In genomic region chr7:102441657-102442391, GRCm38 (mm10) we compare ENCODE assay signal across 8 mouse cellular contexts. TPM values are rescaled to one million over a fixed set of nuclear protein-coding genes. Genes with fewer than 3 reads are reported as not detected.
DNase-seq lines count a peak whose midpoint lies in the region; ATAC-seq and TF ChIP-seq lines count a peak whose summit lies in the region.

Gene Rrm1, plus strand, starts transcription at chr7:102441695.

- peak; percentile 97 for DNase-seq in heart, postnatal 10 days
- DNase-seq in large intestine, adult 2 months (ENCODE audit: low read depth, low spot score), result peak; percentile 92
- DNase-seq in liver, postnatal 0 days, result peak; percentile 94
- DNase-seq in testis, postnatal 10 days (ENCODE audit: low spot score), result peak; percentile 94

- no peaks in the 10 kb centered on the region for H3K9me3 ChIP-seq in ES-Bruce4 (replicated peaks; ENCODE audit: control insufficient read depth, insufficient read depth, low read length, poor library complexity, severe bottlenecking)
- no peaks in the 10 kb centered on the region for H3K9me3 ChIP-seq in forebrain, embryonic 13.5 days (replicated peaks)
- H3K9me3 ChIP-seq in liver, postnatal 0 days (ENCODE audit: low read length), result no peaks in the 10 kb centered on the region
- H3K9me3 ChIP-seq in neural tube, embryonic 14.5 days (ENCODE audit: control insufficient read depth, low read length), result no peaks in the 10 kb centered on the region

- TF ChIP-seq POLR2A in ES-Bruce4 (IDR thresholded peaks at IDR 0.05; ENCODE audit: insufficient read depth, low read length), result peak; percentile 41

- H3K4me1 ChIP-seq in ES-Bruce4 (ENCODE audit: control insufficient read depth, insufficient read depth, low read length), result no peaks in the 10 kb centered on the region
- peaks cover 24% of the 10 kb centered on the region for H3K4me1 ChIP-seq in forebrain, embryonic 13.5 days
- peaks cover 15% of the 10 kb centered on the region; the same call in 1 of the 2 replicates for H3K4me1 ChIP-seq in liver, postnatal 0 days (ENCODE audit: insufficient read depth)
- H3K4me1 ChIP-seq in neural tube, embryonic 14.5 days (ENCODE audit: control insufficient read depth, insufficient read depth, low read length), result 0 out of 2 replicates have a peak, but pooled peaks cover 5% of the 10 kb centered on the region

- H3K4me3 ChIP-seq in ES-Bruce4 (ENCODE audit: low read depth, low read length), result peak within 1 kb of the TSS; percentile 90
- peak within 1 kb of the TSS; percentile 75 for H3K4me3 ChIP-seq in forebrain, embryonic 13.5 days
- peak within 1 kb of the TSS; percentile 86 for H3K4me3 ChIP-seq in liver, postnatal 0 days (ENCODE audit: low read depth, low read length)
- peak within 1 kb of the TSS; percentile 55 for H3K4me3 ChIP-seq in neural tube, embryonic 14.5 days (ENCODE audit: low read depth, low read length)

- WGBS in forebrain, embryonic 13.5 days, result under 1% methylated on average over 36 of the region's 56 CpGs
- 1% methylated on average over 56 of the region's 56 CpGs for WGBS in large intestine, adult 2 months
- WGBS in liver, postnatal 0 days (ENCODE audit: insufficient replicate concordance), result under 1% methylated on average over 55 of the region's 56 CpGs
- under 1% methylated on average over 51 of the region's 56 CpGs for WGBS in neural tube, embryonic 14.5 days

- TF ChIP-seq EP300 in ES-Bruce4 (IDR thresholded peaks at IDR 0.05; ENCODE audit: insufficient read depth, low read depth, low read length), result peak; percentile 75
- TF ChIP-seq EP300 in liver, postnatal 0 days (IDR thresholded peaks at IDR 0.05; ENCODE audit: low read depth), result peak; percentile 66; the same call in 1 of the 2 replicates

- H3K27ac ChIP-seq in ES-Bruce4 (ENCODE audit: insufficient read depth, low read length), result peak within 1 kb of the TSS; percentile 46
- H3K27ac ChIP-seq in forebrain, embryonic 13.5 days, result peak within 1 kb of the TSS; percentile 74
- H3K27ac ChIP-seq in liver, postnatal 0 days (ENCODE audit: low read depth), result peak within 1 kb of the TSS; percentile 89
- peak within 1 kb of the TSS; percentile 25; the same call in 1 of the 2 replicates for H3K27ac ChIP-seq in neural tube, embryonic 14.5 days (ENCODE audit: low read depth, low read length)

- intact Hi-C loops in heart, postnatal 10 days (cut with DNase I), result no loop called here

- ATAC-seq in cerebellum, adult (ENCODE audit: insufficient number of reproducible peaks, low FRiP score, low TSS enrichment), result peak; percentile 99
- ATAC-seq in forebrain, embryonic 13.5 days, result peak; percentile 100
- peak; percentile 97 for ATAC-seq in liver, postnatal 0 days
- peak; percentile 100 for ATAC-seq in neural tube, embryonic 14.5 days (ENCODE audit: low read depth)

- peak within 1 kb of the TSS; percentile 87 for H3K9ac ChIP-seq in ES-Bruce4 (ENCODE audit: low read depth, poor library complexity, severe bottlenecking)
- peak within 1 kb of the TSS; percentile 85 for H3K9ac ChIP-seq in forebrain, embryonic 13.5 days
- peak within 1 kb of the TSS; percentile 85 for H3K9ac ChIP-seq in liver, postnatal 0 days (replicated peaks)
- H3K9ac ChIP-seq in neural tube, embryonic 14.5 days (replicated peaks; ENCODE audit: low read depth, low read length), result peak within 1 kb of the TSS; percentile 49

- peaks cover 24% of the 10 kb centered on the region for H3K36me3 ChIP-seq in ES-Bruce4 (ENCODE audit: control insufficient read depth, insufficient read depth, low read length, poor library complexity, severe bottlenecking)
- peaks cover 23% of the 10 kb centered on the region for H3K36me3 ChIP-seq in forebrain, embryonic 13.5 days (ENCODE audit: poor library complexity, severe bottlenecking)
- H3K36me3 ChIP-seq in liver, postnatal 0 days (replicated peaks; ENCODE audit: insufficient read depth, low read length), result peaks cover 28% of the 10 kb centered on the region
- peaks cover 11% of the 10 kb centered on the region; the same call in 1 of the 2 replicates for H3K36me3 ChIP-seq in neural tube, embryonic 14.5 days (ENCODE audit: control insufficient read depth, insufficient read depth, low read length)

- no peak for TF ChIP-seq CTCF in ES-Bruce4 (IDR thresholded peaks at IDR 0.05; ENCODE audit: low read depth, low read length)
- no peak for TF ChIP-seq CTCF in liver, postnatal 0 days (IDR thresholded peaks at IDR 0.05; ENCODE audit: low read depth)

- peak within 1 kb of the TSS; percentile 60 for H3K4me2 ChIP-seq in forebrain, embryonic 13.5 days
- H3K4me2 ChIP-seq in liver, postnatal 0 days (ENCODE audit: low read depth, low read length), result peak within 1 kb of the TSS; percentile 74
- peak within 1 kb of the TSS; percentile 60 for H3K4me2 ChIP-seq in neural tube, embryonic 14.5 days (ENCODE audit: low read depth, low read length)

- H3K27me3 ChIP-seq in ES-Bruce4 (ENCODE audit: control insufficient read depth, insufficient read depth, low read length, poor library complexity, severe bottlenecking), result no peaks in the 10 kb centered on the region
- H3K27me3 ChIP-seq in forebrain, embryonic 13.5 days, result peaks cover 3% of the 10 kb centered on the region; the same call in 1 of the 2 replicates
- H3K27me3 ChIP-seq in liver, postnatal 0 days (ENCODE audit: insufficient read depth, low read length), result no peaks in the 10 kb centered on the region
- H3K27me3 ChIP-seq in neural tube, embryonic 14.5 days (ENCODE audit: control insufficient read depth, insufficient read depth, low read length), result no peaks in the 10 kb centered on the region

RNA-seq across cellular contexts. Expression of gene Rrm1, which starts in this region (rescaled TPM):
- 157 and 167 TPM in 2 replicates for polyA plus RNA-seq in ES-Bruce4 (2011; ENCODE audit: insufficient read depth, insufficient read length, low read depth, missing spikeins)
- polyA plus RNA-seq in forebrain, embryonic 13.5 days (2015; fragmentation: Nextera tagmentation; extraction: Ambion mirVana), result 151 and 171 TPM in 2 replicates
- 10 to 100 TPM; 36.2 to 41.2 TPM for total RNA-seq in heart, postnatal 10 days (2021)
- 12.2 and 16.9 TPM in 2 replicates for polyA plus RNA-seq in large intestine, adult 2 months (2012; rRNA removed)
- 55.9 and 66.4 TPM in 2 replicates for polyA plus RNA-seq in liver, postnatal 0 days (2015; fragmentation: Nextera tagmentation; extraction: Ambion mirVana)
- polyA plus RNA-seq in neural tube, embryonic 14.5 days (2014; fragmentation: Nextera tagmentation; extraction: Ambion mirVana), result 35.3 and 37.6 TPM in 2 replicates

Comparison
In these comparisons a context has a peak if more than half of its experiments do, and no peak if none do; other contexts are left out.
1. Peak in every context shown above with its lines: DNase-seq, ATAC-seq, H3K4me3 ChIP-seq and H3K27ac ChIP-seq.
2. H3K27ac ChIP-seq: peak in every context shown above with its lines; median percentile 89 in liver, postnatal 0 days; 74 in forebrain, embryonic 13.5 days; 46 in ES-Bruce4; 25 in neural tube, embryonic 14.5 days.